Mouse (Mus musculus): ENCODE data around the gene Nhsl1.
"Not testable (repeated sequence)": the region's sequence is repeated elsewhere in the genome, so short reads cannot be mapped to it uniquely, and the experiment has no call there.

Gene Nhsl1

GRCm38 (mm10) chr10:18404679-18405078, 85.9 kb downstream of the Nhsl1 start:
- no peak for DNase-seq

GRCm38 (mm10) chr10:18407062-18407830, 88.5 kb downstream of the Nhsl1 start:
- DNase-seq: peak; percentile 25

DNA sequence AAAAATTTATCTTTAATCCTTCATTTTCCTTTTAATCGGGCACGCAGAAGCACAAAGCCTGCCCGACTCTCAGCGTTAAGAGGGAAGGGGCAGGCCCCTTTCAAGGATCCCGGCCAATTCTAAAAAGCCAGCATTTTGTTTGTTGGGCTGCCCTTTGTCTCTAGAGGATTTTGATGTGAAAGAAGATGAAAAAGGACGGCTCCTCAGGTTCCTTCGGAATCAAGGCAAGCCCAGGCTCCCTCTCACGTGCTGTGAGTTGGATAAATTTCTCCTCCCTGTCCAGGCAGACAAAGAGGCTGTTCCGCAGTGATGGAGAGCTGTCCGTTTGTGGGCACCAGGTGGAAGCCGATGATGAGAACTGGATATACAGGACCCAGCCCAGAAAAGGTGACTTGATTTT, 89.3 kb downstream of the Nhsl1 start:
- no peak for DNase-seq

DNA sequence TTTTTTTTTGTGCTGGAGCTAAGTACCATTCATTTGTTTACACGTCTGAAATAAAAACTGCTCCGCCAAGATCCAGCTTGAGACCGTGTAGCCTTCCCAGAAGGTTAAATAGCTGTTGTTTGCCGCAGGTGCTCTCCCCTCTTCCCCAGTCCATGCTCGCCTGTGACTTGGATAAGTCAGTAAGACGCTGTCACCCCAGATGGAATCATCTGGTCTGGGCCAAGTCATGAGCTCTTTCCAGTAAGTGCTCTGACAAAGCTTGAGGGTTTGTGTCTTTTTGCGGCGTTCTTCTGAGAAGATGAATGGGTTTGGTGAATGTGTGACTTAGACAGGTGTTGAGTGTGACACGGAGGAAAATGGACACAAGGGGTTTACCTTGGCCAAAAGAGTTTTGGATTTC, 89.8 kb downstream of the Nhsl1 start:
- no peak for DNase-seq

DNA sequence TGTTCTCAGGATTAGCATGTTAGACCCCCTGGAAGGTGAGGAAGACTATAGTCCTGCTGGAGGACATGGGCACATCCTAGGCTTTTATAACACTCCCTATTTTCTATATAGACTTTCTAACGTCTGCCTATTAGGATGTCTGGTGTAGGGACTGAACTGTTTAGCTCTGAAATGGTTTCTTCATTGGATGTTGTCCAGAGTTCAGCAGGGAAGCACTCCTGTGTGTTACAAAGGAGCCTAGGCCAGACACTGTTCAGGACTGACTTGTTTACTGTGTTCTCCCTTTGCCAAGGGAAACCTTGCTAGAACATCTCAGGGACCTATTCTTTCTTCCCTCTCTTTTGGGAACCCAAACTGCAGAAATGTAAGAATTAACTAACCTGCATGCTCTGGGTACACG, 90.3 kb downstream of the Nhsl1 start:
- DNase-seq: no peak

DNA sequence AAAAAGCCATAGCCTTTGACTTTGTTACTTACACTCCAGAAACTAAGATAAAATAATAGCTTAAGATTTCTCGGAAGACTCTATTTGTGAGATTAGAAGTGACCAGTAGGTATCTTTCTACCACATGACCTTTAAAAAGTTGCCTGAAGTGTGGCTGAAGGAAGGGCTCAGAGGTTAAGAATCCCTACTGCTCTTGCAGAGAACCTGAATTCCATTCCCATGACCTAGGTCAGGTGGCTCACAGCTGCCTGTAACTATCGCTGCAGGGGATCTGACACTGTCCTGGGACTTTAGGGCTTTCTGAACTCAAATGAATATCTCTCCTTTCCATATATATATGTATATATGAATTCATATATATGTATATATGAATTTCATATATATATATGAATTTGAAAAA, 92.5 kb downstream of the Nhsl1 start:
- DNase-seq: no peak

GRCm38 (mm10) chr10:18415946-18416345, 97.2 kb downstream of the Nhsl1 start:
- no peak for DNase-seq

DNA sequence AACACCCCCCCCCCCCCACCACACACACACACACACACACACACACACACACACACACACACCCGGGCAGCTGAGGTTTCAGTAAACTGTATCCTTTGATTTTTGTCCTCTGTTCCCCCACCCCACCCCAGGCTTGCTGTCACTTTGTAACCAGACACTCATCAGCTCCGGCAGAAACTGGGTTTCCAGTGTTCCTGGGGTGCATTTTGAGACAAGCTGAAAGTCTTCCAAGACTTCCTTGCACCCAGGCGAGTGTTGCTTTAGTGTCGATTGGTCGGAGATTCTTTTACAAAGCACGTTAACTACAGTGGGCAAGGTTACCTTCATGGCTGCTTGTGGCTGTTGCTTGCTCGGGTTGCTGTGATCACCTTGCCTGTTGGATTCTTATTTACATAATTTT, 99.4 kb downstream of the Nhsl1 start:
- no peak for DNase-seq

DNA sequence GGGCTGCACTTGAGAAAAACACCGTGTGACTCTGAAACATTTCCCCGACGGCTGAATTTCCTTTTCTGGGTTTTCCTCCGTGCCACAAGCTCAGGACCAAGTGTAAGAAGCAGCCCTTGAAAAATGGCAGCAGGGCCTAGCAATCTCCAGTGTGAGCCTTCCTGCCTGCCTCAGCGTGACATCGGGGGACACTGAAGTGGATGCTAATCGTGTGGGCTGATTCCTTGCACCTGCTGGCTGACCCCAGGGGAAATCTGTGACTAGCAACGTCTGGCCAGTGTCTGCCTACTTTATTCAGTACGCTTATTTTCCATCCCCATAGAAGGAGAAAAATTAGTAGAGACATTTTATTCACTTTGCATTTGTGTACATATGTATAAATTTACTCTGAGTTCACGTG, 100.7 kb downstream of the Nhsl1 start:
- no peak for DNase-seq

GRCm38 (mm10) chr10:18420259-18421000, 101.6 kb downstream of the Nhsl1 start:
- DNase-seq: no peak

- DNase-seq: no peak
Observed at GRCm38 (mm10) chr10:18422968-18423367, 104.2 kb downstream of the Nhsl1 start.

- DNase-seq: no peak
Observed at GRCm38 (mm10) chr10:18423557-18423956, 104.8 kb downstream of the Nhsl1 start.

- DNase-seq: no peak
Observed at GRCm38 (mm10) chr10:18427866-18428265, 109.1 kb downstream of the Nhsl1 start.

DNA sequence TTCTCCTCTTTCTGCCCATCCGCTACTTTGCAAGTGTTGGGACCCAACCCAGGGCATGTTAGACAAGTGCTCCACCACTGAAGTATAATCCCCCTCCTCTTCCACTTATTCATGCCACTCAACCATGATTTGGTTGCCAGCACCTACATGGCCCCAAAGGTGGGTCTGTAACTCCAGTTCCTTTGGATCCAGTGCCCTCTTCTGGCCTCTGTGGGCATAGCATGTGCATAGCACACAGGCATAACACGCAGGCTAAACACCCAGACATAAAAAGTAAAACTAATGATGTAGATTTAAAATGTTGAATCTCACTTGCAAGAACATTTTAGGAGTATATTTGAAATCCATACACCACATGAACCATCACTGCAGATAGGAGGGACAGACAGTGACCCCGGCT, 110.7 kb downstream of the Nhsl1 start:
- DNase-seq: no peak

- no peak for DNase-seq
Observed at GRCm38 (mm10) chr10:18430141-18430540, 111.4 kb downstream of the Nhsl1 start.

DNA sequence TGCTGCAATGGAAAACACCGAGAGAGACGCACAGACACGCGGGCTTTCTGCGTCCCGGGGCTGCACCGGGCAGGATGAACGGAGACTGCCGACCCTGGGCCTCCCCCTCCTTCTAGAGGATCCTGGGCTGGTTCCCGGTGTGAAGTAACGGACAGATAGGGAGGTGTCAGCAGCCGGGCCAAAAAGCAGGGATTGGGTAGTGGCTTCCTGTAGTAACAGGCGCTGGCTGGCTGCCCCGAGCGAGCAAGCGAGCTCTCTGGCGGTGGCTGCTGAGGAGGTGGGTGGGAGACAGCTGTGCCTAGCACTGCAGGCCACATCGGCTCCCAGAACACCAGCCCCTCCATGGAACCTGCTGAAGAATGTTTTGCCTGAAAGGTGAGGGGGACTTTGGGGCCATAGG, 112.2 kb downstream of the Nhsl1 start:
- peak; percentile 40 for DNase-seq

DNA sequence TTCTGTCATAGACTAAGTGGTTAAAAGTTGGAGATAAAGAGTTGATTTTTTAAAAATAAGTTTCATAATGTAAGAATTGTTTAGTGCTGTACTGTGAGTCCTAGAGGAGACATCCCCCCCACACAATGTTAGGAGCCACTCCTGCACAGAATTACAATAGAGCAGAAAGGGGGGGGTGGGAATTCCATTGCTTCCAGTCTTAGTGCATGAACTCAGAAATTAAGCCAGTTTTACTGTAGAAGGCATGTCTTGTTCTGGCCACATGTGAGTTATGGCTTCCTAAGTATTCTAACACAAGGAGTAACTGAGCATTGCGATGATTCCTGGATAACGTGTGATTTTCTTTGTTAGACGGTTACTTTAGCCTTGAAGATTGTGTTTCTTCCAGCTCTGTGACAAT, 112.8 kb downstream of the Nhsl1 start:
- no peak for DNase-seq

GRCm38 (mm10) chr10:18435454-18435853, 116.7 kb downstream of the Nhsl1 start:
- DNase-seq: no peak

GRCm38 (mm10) chr10:18435938-18436337, 117.2 kb downstream of the Nhsl1 start:
- DNase-seq: no peak

- DNase-seq: no peak
Observed at GRCm38 (mm10) chr10:18437584-18437983, 118.8 kb downstream of the Nhsl1 start.

- DNase-seq: no peak
Observed at GRCm38 (mm10) chr10:18445603-18446358, 127.0 kb downstream of the Nhsl1 start.

DNA sequence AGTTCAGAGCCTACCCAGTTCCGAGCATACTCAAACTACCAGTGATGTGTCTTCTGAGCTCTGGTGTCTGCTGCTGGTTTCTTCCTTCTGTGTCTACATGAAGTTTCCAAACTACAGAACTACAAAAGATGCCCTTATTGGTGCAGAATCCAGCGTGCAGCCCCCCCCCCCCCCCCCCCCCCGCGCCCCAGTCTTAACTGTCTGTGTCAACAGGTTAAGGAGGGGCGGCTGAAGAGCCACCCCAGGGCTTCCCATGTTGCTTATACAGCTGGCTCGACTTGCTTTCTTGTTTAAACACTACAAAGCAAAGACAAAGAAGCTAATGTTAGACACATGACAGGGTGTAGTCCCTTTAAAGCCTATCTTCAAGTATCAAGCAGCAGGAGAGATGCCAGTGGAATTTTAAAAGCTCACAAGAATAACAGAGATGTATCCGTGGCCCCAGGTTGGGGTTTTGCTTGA, 127.6 kb downstream of the Nhsl1 start:
- no peak for DNase-seq

- no peak for DNase-seq
Observed at GRCm38 (mm10) chr10:18447299-18447698, 128.5 kb downstream of the Nhsl1 start.

- DNase-seq: not testable (repeated sequence)
Observed at GRCm38 (mm10) chr10:18448896-18449295, 130.1 kb downstream of the Nhsl1 start.

Data from right cerebral cortex, postnatal 25 days (tissue).